Mouse (Mus musculus): ENCODE measurements around the gene Ccdc61. TPM values are rescaled to one million over a fixed set of nuclear protein-coding genes. Genes with fewer than 3 reads are reported as not detected.

The Ccdc61 gene
- total RNA-seq (2023), result 20.6 TPM

DNA sequence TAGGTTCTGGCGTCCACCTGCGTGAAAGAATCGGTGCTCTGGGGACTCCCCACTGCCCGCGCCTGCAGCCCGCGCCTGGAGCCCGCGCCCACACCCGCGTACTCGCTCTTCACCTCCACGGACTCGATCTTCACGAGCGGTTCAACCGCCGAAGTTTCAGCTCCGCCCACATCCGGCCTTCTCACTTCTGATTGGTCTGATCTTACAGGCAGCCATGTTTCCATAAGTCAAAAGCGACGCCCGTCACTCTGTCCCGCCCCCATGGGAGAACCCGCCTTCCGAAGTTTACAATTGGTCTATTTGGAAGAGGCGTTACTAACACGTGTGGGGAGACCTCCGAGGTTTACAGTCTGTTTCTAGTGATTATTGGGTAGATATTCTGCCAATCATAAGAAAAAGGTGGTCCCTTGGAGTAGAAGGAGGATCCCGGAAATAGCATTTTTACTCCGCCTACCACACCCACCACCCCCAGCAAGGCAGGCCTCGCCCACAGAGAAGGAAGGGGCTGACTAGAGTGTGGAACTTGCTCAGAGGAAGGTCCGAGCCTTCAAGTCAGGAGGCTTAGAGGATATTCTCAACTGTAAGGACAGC, at the start of gene Ccdc61:
TSS of gene Ccdc61 (minus strand) at position 175 of the 591 bp plus-strand sequence.

DNA sequence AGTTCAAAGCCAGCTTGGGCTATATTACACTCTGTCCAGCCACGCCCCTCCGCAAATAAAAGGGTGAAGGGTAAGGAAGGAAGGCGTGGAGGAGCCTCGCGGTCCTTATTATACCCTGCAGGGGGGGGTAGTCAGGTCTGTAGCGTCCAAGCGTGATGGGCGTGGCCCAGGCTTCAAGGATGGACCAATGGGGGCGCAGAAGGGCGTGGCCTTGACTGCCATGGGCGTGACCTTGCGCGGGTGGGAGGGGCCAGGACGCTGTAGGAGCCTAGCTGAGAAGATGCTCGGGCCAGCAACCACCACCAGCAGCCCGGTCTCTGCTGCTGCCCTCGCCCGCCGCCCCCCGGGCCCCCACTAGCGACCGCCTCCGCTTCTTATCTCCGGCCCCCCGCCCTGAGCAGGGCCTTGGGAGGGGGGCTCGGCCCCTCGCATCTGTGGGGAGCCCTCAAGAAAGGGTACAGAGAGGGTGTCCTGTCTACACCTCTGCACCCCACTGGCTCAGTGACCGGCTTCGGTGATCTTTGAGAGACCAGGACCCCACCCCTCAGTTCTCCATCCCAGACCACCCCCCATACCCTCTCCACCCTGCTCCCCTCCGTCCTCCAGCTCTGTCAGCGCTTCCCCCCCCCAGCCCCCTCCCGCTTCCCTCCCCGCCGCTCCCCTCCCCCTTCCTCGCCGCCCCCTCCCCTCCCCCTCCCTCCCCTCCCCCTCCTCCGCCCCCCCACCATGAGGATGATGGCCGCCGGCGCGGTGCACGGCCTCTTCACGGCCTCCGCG, 15.1 kb upstream of the Ccdc61 start, which contains the start of gene Nova2:
TSS of gene Nova2 (plus strand) at position 727 of the 777 bp plus-strand sequence.

GRCm38 (mm10) chr7:18871031-18871430, 39.2 kb downstream of the Ccdc61 start, which contains the start of gene Pglyrp1:
Pglyrp1 (plus strand) TSS chr7:18871331.

Other genes starting within 250 kb of the Ccdc61 start
- gene Psg20, start 224.2 kb downstream of the Ccdc61 start, total RNA-seq (2023), result not detected
- not detected for gene Psg22, start 192.3 kb downstream of the Ccdc61 start, total RNA-seq (2023)
- not detected for gene Psg19, start 111.9 kb downstream of the Ccdc61 start, total RNA-seq (2023)
- not detected for gene Psg17, start 88.8 kb downstream of the Ccdc61 start, total RNA-seq (2023)
- gene Mill2, start 70.4 kb downstream of the Ccdc61 start, total RNA-seq (2023), result not detected
- 9.7 TPM for gene Pglyrp1, start 39.1 kb downstream of the Ccdc61 start, total RNA-seq (2023)
- gene Nova2, start 15.5 kb upstream of the Ccdc61 start, total RNA-seq (2023), result not detected
- not detected for gene Nanos2, start 77.0 kb upstream of the Ccdc61 start, total RNA-seq (2023)
- 1.7 TPM for gene Mypop, start 80.8 kb upstream of the Ccdc61 start, total RNA-seq (2023)
- gene Irf2bp1, start 93.6 kb upstream of the Ccdc61 start, total RNA-seq (2023), result 29.4 TPM
- not detected for gene Foxa3, start 113.1 kb upstream of the Ccdc61 start, total RNA-seq (2023)
- gene Sympk, start 114.0 kb upstream of the Ccdc61 start, total RNA-seq (2023), result 95.9 TPM
- 0.34 TPM for gene Rsph6a, start 144.3 kb upstream of the Ccdc61 start, total RNA-seq (2023)
- 1.5 TPM for gene Dmwd, start 165.8 kb upstream of the Ccdc61 start, total RNA-seq (2023)
- 1.5 TPM for gene Dmpk, start 173.4 kb upstream of the Ccdc61 start, total RNA-seq (2023)
- gene Six5, start 184.2 kb upstream of the Ccdc61 start, total RNA-seq (2023), result 0.83 TPM
- gene Gm4969, start 208.0 kb upstream of the Ccdc61 start, total RNA-seq (2023), result not detected
- 23.1 TPM for gene Fbxo46, start 209.4 kb upstream of the Ccdc61 start, total RNA-seq (2023)
- 11.3 TPM for gene Qpctl, start 238.9 kb upstream of the Ccdc61 start, total RNA-seq (2023)
- 88.9 TPM for gene Snrpd2, start 239.3 kb upstream of the Ccdc61 start, total RNA-seq (2023)

Measured in CD8-positive naive resting alpha-beta T cell, adult 57 days (primary cell).